Mouse (Mus musculus): ENCODE measurements around the gene Gm20605.

- TF ChIP-seq CTCF (IDR thresholded peaks at IDR 0.05; ENCODE audit: extremely low read depth, insufficient read depth, insufficient read length, insufficient replicate concordance) (no peak), POLR2A (IDR thresholded peaks at IDR 0.05; ENCODE audit: low read depth, low read length) (no peak)
Observed at GRCm38 (mm10) chr5:137633397-137634084, 4.6 kb downstream of the Gm20605 start.
